Mouse (Mus musculus): ENCODE measurements around the gene Lrfn4. TPM values are rescaled to one million over a fixed set of nuclear protein-coding genes. Genes with fewer than 3 reads are reported as not detected.
"Not testable (repeated sequence)": the region's sequence is repeated elsewhere in the genome, so short reads cannot be mapped to it uniquely, and the experiment has no call there.

The Lrfn4 gene
- total and polyA plus RNA-seq, 3 experiments, result 0.49 to 0.54 TPM; not detected in 1

GRCm38 (mm10) chr19:4587426-4587825 lies 28.0 kb downstream of the Lrfn4 start:
- TF ChIP-seq CTCF (IDR thresholded peaks at IDR 0.05; ENCODE audit: low read depth, low read length) (no peak), GATA1 (IDR thresholded peaks at IDR 0.05; ENCODE audit: borderline replicate concordance, low read length) (no peak), GATA2 (IDR thresholded peaks at IDR 0.05; ENCODE audit: borderline replicate concordance, low read depth, low read length) (no peak), POLR2AphosphoS5 (IDR thresholded peaks at IDR 0.05; ENCODE audit: insufficient replicate concordance, low read depth, low read length) (no peak), TAL1 (conservative IDR thresholded peaks at IDR 0.05; ENCODE audit: low read depth, low read length) (no peak)
- Histone ChIP-seq H3K4me1 (ENCODE audit: insufficient read depth, low read depth, low read length) (no peaks in the 10 kb centered on the region), H3K9me3 (replicated peaks) (no peaks in the 10 kb centered on the region), H3K36me3 (replicated peaks) (no peaks in the 10 kb centered on the region), H3K4me3 (ENCODE audit: low read depth, low read length) (no peak overlapping the region), H3K27me3 (ENCODE audit: insufficient read depth, low read length) (peaks cover 13% of the 10 kb centered on the region; the same call in 1 of the 2 replicates)
- ATAC-seq (ENCODE audit: extremely low read depth, insufficient number of reproducible peaks, low FRiP score, poor library complexity, severe bottlenecking) (no peak), DNase-seq (ENCODE audit: low spot score) (no peak)

GRCm38 (mm10) chr19:4586783-4587182 lies 28.7 kb downstream of the Lrfn4 start:
- peaks cover 13% of the 10 kb centered on the region; the same call in 1 of the 2 replicates for H3K27me3 ChIP-seq (ENCODE audit: insufficient read depth, low read length)
- H3K4me3 ChIP-seq (ENCODE audit: low read depth, low read length); H3K9me3 ChIP-seq (replicated peaks); ATAC-seq (ENCODE audit: extremely low read depth, insufficient number of reproducible peaks, low FRiP score, poor library complexity, severe bottlenecking); H3K36me3 ChIP-seq (replicated peaks); H3K4me1 ChIP-seq (ENCODE audit: insufficient read depth, low read depth, low read length); DNase-seq (ENCODE audit: low spot score): not testable (repeated sequence)

- DNase-seq (ENCODE audit: low spot score), result no peak
- H3K9me3 ChIP-seq (replicated peaks), result no peaks in the 10 kb centered on the region
- no peaks in the 10 kb centered on the region for H3K4me1 ChIP-seq (ENCODE audit: insufficient read depth, low read depth, low read length)
- no peak for ATAC-seq (ENCODE audit: extremely low read depth, insufficient number of reproducible peaks, low FRiP score, poor library complexity, severe bottlenecking)
- no peaks in the 10 kb centered on the region for H3K36me3 ChIP-seq (replicated peaks)
- no peak overlapping the region for H3K4me3 ChIP-seq (ENCODE audit: low read depth, low read length)
- TF ChIP-seq POLR2AphosphoS5 (IDR thresholded peaks at IDR 0.05; ENCODE audit: insufficient replicate concordance, low read depth, low read length) (no peak), CTCF (IDR thresholded peaks at IDR 0.05; ENCODE audit: low read depth, low read length) (no peak), GATA1 (IDR thresholded peaks at IDR 0.05; ENCODE audit: borderline replicate concordance, low read length) (no peak), TAL1 (conservative IDR thresholded peaks at IDR 0.05; ENCODE audit: low read depth, low read length) (no peak), GATA2 (IDR thresholded peaks at IDR 0.05; ENCODE audit: borderline replicate concordance, low read depth, low read length) (no peak)
- H3K27me3 ChIP-seq (ENCODE audit: insufficient read depth, low read length), result peaks cover 13% of the 10 kb centered on the region
Measured at GRCm38 (mm10) chr19:4583856-4584255, 31.6 kb downstream of the Lrfn4 start.

- Histone ChIP-seq H3K27me3 (ENCODE audit: insufficient read depth, low read length) (peaks cover 19% of the 10 kb centered on the region), H3K4me3 (ENCODE audit: low read depth, low read length) (no peak overlapping the region), H3K4me1 (ENCODE audit: insufficient read depth, low read depth, low read length) (no peaks in the 10 kb centered on the region), H3K9me3 (replicated peaks) (no peaks in the 10 kb centered on the region), H3K36me3 (replicated peaks) (no peaks in the 10 kb centered on the region)
- no peak for TF ChIP-seq GATA2 (IDR thresholded peaks at IDR 0.05; ENCODE audit: borderline replicate concordance, low read depth, low read length)
- no peak for ATAC-seq (ENCODE audit: extremely low read depth, insufficient number of reproducible peaks, low FRiP score, poor library complexity, severe bottlenecking)
- DNase-seq (ENCODE audit: low spot score), result no peak
Measured at GRCm38 (mm10) chr19:4579296-4579695, 36.2 kb downstream of the Lrfn4 start.

GRCm38 (mm10) chr19:4578799-4579198 lies 36.7 kb downstream of the Lrfn4 start:
- no peaks in the 10 kb centered on the region for H3K9me3 ChIP-seq (replicated peaks)
- H3K4me1 ChIP-seq (ENCODE audit: insufficient read depth, low read depth, low read length), result no peaks in the 10 kb centered on the region
- no peaks in the 10 kb centered on the region for H3K36me3 ChIP-seq (replicated peaks)
- ATAC-seq (ENCODE audit: extremely low read depth, insufficient number of reproducible peaks, low FRiP score, poor library complexity, severe bottlenecking) (no peak), DNase-seq (ENCODE audit: low spot score) (no peak)
- TF ChIP-seq GATA2 (IDR thresholded peaks at IDR 0.05; ENCODE audit: borderline replicate concordance, low read depth, low read length), result no peak
- no peak for TF ChIP-seq POLR2AphosphoS5 (IDR thresholded peaks at IDR 0.05; ENCODE audit: insufficient replicate concordance, low read depth, low read length)
- no peak for TF ChIP-seq TAL1 (conservative IDR thresholded peaks at IDR 0.05; ENCODE audit: low read depth, low read length)
- no peak for TF ChIP-seq CTCF (IDR thresholded peaks at IDR 0.05; ENCODE audit: low read depth, low read length)
- no peak for TF ChIP-seq GATA1 (IDR thresholded peaks at IDR 0.05; ENCODE audit: borderline replicate concordance, low read length)
- H3K27me3 ChIP-seq (ENCODE audit: insufficient read depth, low read length), result peaks cover 16% of the 10 kb centered on the region
- H3K4me3 ChIP-seq (ENCODE audit: low read depth, low read length), result no peak overlapping the region

GRCm38 (mm10) chr19:4573241-4573640 lies 42.2 kb downstream of the Lrfn4 start:
- ATAC-seq (ENCODE audit: extremely low read depth, insufficient number of reproducible peaks, low FRiP score, poor library complexity, severe bottlenecking) (no peak), DNase-seq (ENCODE audit: low spot score) (no peak)
- peaks cover 14% of the 10 kb centered on the region for H3K27me3 ChIP-seq (ENCODE audit: insufficient read depth, low read length)
- H3K4me1 ChIP-seq (ENCODE audit: insufficient read depth, low read depth, low read length), result no peaks in the 10 kb centered on the region; the same call in 1 of the 2 replicates
- H3K9me3 ChIP-seq (replicated peaks), result no peaks in the 10 kb centered on the region
- H3K4me3 ChIP-seq (ENCODE audit: low read depth, low read length), result no peak overlapping the region
- no peaks in the 10 kb centered on the region for H3K36me3 ChIP-seq (replicated peaks)
- TF ChIP-seq CTCF (IDR thresholded peaks at IDR 0.05; ENCODE audit: low read depth, low read length), result no peak
- TF ChIP-seq TAL1 (conservative IDR thresholded peaks at IDR 0.05; ENCODE audit: low read depth, low read length), result no peak
- no peak for TF ChIP-seq GATA2 (IDR thresholded peaks at IDR 0.05; ENCODE audit: borderline replicate concordance, low read depth, low read length)
- TF ChIP-seq GATA1 (IDR thresholded peaks at IDR 0.05; ENCODE audit: borderline replicate concordance, low read length), result no peak

GRCm38 (mm10) chr19:4572467-4572866 lies 43.0 kb downstream of the Lrfn4 start:
- ATAC-seq (ENCODE audit: extremely low read depth, insufficient number of reproducible peaks, low FRiP score, poor library complexity, severe bottlenecking) (no peak), DNase-seq (ENCODE audit: low spot score) (no peak)
- TF ChIP-seq TAL1 (conservative IDR thresholded peaks at IDR 0.05; ENCODE audit: low read depth, low read length), result no peak
- no peak for TF ChIP-seq GATA2 (IDR thresholded peaks at IDR 0.05; ENCODE audit: borderline replicate concordance, low read depth, low read length)
- no peak for TF ChIP-seq POLR2AphosphoS5 (IDR thresholded peaks at IDR 0.05; ENCODE audit: insufficient replicate concordance, low read depth, low read length)
- no peak for TF ChIP-seq CTCF (IDR thresholded peaks at IDR 0.05; ENCODE audit: low read depth, low read length)
- TF ChIP-seq GATA1 (IDR thresholded peaks at IDR 0.05; ENCODE audit: borderline replicate concordance, low read length), result no peak
- H3K9me3 ChIP-seq (replicated peaks), result no peaks in the 10 kb centered on the region
- H3K4me1 ChIP-seq (ENCODE audit: insufficient read depth, low read depth, low read length), result no peaks in the 10 kb centered on the region; the same call in 1 of the 2 replicates
- H3K27me3 ChIP-seq (ENCODE audit: insufficient read depth, low read length), result peaks cover 15% of the 10 kb centered on the region
- H3K4me3 ChIP-seq (ENCODE audit: low read depth, low read length), result no peak overlapping the region
- no peaks in the 10 kb centered on the region for H3K36me3 ChIP-seq (replicated peaks)

All from G1E (cell line).